8 mouse cellular contexts compared by ENCODE assay signal in genomic region chr16:20548096-20548948, GRCm38 (mm10). TPM values are rescaled to one million over a fixed set of nuclear protein-coding genes. Genes with fewer than 3 reads are reported as not detected.
DNase-seq lines count a peak whose midpoint lies in the region; ATAC-seq and TF ChIP-seq lines count a peak whose summit lies in the region.

Abcf3 (plus strand) TSS chr16:20548577.

- H3K4me2 ChIP-seq in forebrain, postnatal 0 days (ENCODE audit: low read depth): peak within 1 kb of the TSS; percentile 91
- peak within 1 kb of the TSS; percentile 84 for H3K4me2 ChIP-seq in lung, embryonic 15.5 days

- no peaks in the 10 kb centered on the region for H3K9me3 ChIP-seq in MEL (replicated peaks; ENCODE audit: insufficient read depth, low read length)
- no peaks in the 10 kb centered on the region for H3K9me3 ChIP-seq in forebrain, postnatal 0 days (ENCODE audit: low read length)
- H3K9me3 ChIP-seq in lung, embryonic 15.5 days: no peaks in the 10 kb centered on the region

- H3K4me1 ChIP-seq in MEL (ENCODE audit: control insufficient read depth in 1 of 2, insufficient read depth in 2 of 2, low read length in 2 of 2): peaks cover 0 to 10% of the 10 kb centered on the region in 2 experiments; a peak in 3 of 4 replicates
- no peaks in the 10 kb centered on the region; the same call in 1 of the 2 replicates for H3K4me1 ChIP-seq in cerebellum, adult 2 months (ENCODE audit: control insufficient read depth, insufficient read depth, low read length)
- H3K4me1 ChIP-seq in forebrain, postnatal 0 days (ENCODE audit: insufficient read depth): peaks cover 3% of the 10 kb centered on the region; the same call in 1 of the 2 replicates
- H3K4me1 ChIP-seq in lung, embryonic 15.5 days: peaks cover 16% of the 10 kb centered on the region

- TF ChIP-seq CTCF in MEL (IDR thresholded peaks at IDR 0.05 in 2 of 3, conservative IDR thresholded peaks at IDR 0.05 in 1 of 3; ENCODE audit: control insufficient read depth in 1 of 3, insufficient read depth in 1 of 3, low read depth in 2 of 3, low read length in 3 of 3, poor library complexity in 1 of 3, severe bottlenecking in 1 of 3): no peak
- TF ChIP-seq CTCF in cerebellum, adult 2 months (IDR thresholded peaks at IDR 0.05; ENCODE audit: borderline replicate concordance, insufficient read depth, low read depth, low read length): no peak
- TF ChIP-seq CTCF in forebrain, postnatal 0 days (IDR thresholded peaks at IDR 0.05; ENCODE audit: low read depth): peak; percentile 15; the same call in 1 of the 2 replicates

- no peak for TF ChIP-seq RAD21 in MEL (IDR thresholded peaks at IDR 0.05; ENCODE audit: low read depth, low read length)

- DNase-seq in MEL (ENCODE audit: low read depth, low spot score): peak; percentile 100
- peak; percentile 98 to 99 for DNase-seq in cerebellum, adult 2 months
- peak; percentile 100 for DNase-seq in forebrain, postnatal 0 days
- peak; percentile 98 for DNase-seq in heart, postnatal 4 days
- DNase-seq in layer of hippocampus, adult 8-10 months (ENCODE audit: low spot score in 2 of 2): peak; percentile 98
- DNase-seq in ovary, adult 18-20 months (ENCODE audit: low spot score): peak; percentile 98
- DNase-seq in thymus, postnatal 0 days (ENCODE audit: low spot score): peak; percentile 100

- peak within 1 kb of the TSS; percentile 91 to 94 for H3K4me3 ChIP-seq in MEL (ENCODE audit: control insufficient read depth in 1 of 2, insufficient read depth in 1 of 2, low read depth in 2 of 2, low read length in 2 of 2)
- peak within 1 kb of the TSS; percentile 84 for H3K4me3 ChIP-seq in cerebellum, adult 2 months (replicated peaks; ENCODE audit: insufficient read depth, low read depth, low read length)
- peak within 1 kb of the TSS; percentile 92 for H3K4me3 ChIP-seq in forebrain, postnatal 0 days (ENCODE audit: low read depth, low read length)
- peak within 1 kb of the TSS; percentile 92 for H3K4me3 ChIP-seq in lung, embryonic 15.5 days

- TF ChIP-seq POLR2A in MEL (IDR thresholded peaks at IDR 0.05; ENCODE audit: control insufficient read depth in 1 of 2, insufficient read depth in 1 of 2, low read depth in 1 of 2, low read length in 2 of 2, poor library complexity in 1 of 2): peak; percentile 45 to 90; a peak in 3 of 4 replicates
- peak; percentile 96 for TF ChIP-seq POLR2A in cerebellum, adult 2 months (IDR thresholded peaks at IDR 0.05; ENCODE audit: borderline replicate concordance, insufficient read depth, low read length)

- peak within 1 kb of the TSS; percentile 89 for H3K9ac ChIP-seq in MEL (ENCODE audit: control insufficient read depth, low read depth, low read length, poor library complexity, severe bottlenecking)
- peak within 1 kb of the TSS; percentile 73 for H3K9ac ChIP-seq in forebrain, postnatal 0 days
- H3K9ac ChIP-seq in lung, embryonic 15.5 days: peak within 1 kb of the TSS; percentile 89

- ATAC-seq in forebrain, postnatal 0 days: peak; percentile 100
- ATAC-seq in lung, embryonic 15.5 days (ENCODE audit: borderline replicate concordance, extremely low read depth, low FRiP score, low TSS enrichment): peak; percentile 99

- TF ChIP-seq EP300 in MEL (IDR thresholded peaks at IDR 0.05; ENCODE audit: low read depth in 1 of 2, low read length in 2 of 2): peak in 1 of 2 experiments; percentile 19; a peak in 1 of 4 replicates

- under 1% methylated on average over 56 of the region's 56 CpGs for WGBS in cerebellum, adult 2 months
- under 1% methylated on average over 54 of the region's 56 CpGs for WGBS in forebrain, postnatal 0 days
- under 1% methylated on average over 56 of the region's 56 CpGs for WGBS in lung, embryonic 15.5 days

- H3K36me3 ChIP-seq in MEL (ENCODE audit: control insufficient read depth in 1 of 2, insufficient read depth in 2 of 2, low read length in 2 of 2): peaks cover 9 to 14% of the 10 kb centered on the region in 2 experiments
- peaks cover 54% of the 10 kb centered on the region for H3K36me3 ChIP-seq in forebrain, postnatal 0 days (ENCODE audit: insufficient read depth)
- peaks cover 55% of the 10 kb centered on the region for H3K36me3 ChIP-seq in lung, embryonic 15.5 days

- H3K79me2 ChIP-seq in MEL (ENCODE audit: control insufficient read depth, insufficient read depth, low read length, poor library complexity): peaks cover 13% of the 10 kb centered on the region

- no peaks in the 10 kb centered on the region for H3K27me3 ChIP-seq in MEL (ENCODE audit: control insufficient read depth in 1 of 2, insufficient read depth in 2 of 2, low read length in 2 of 2)
- no peaks in the 10 kb centered on the region for H3K27me3 ChIP-seq in cerebellum, adult 2 months (ENCODE audit: control insufficient read depth, insufficient read depth, low read length)
- H3K27me3 ChIP-seq in forebrain, postnatal 0 days (ENCODE audit: insufficient read depth, low read length): no peaks in the 10 kb centered on the region
- H3K27me3 ChIP-seq in lung, embryonic 15.5 days: no peaks in the 10 kb centered on the region

- peak within 1 kb of the TSS; percentile 78 for H3K27ac ChIP-seq in MEL (ENCODE audit: control insufficient read depth, low read depth, low read length)
- H3K27ac ChIP-seq in cerebellum, adult 2 months (ENCODE audit: insufficient read depth, low read length): peak within 1 kb of the TSS; percentile 11; the same call in 1 of the 2 replicates
- H3K27ac ChIP-seq in forebrain, postnatal 0 days (ENCODE audit: low read depth, low read length): peak within 1 kb of the TSS; percentile 66
- peak within 1 kb of the TSS; percentile 72 for H3K27ac ChIP-seq in lung, embryonic 15.5 days

TF ChIP-seq in MEL, 35 proteins besides CTCF, POLR2A, EP300 and RAD21:
- TF ChIP-seq E2F4 (IDR thresholded peaks at IDR 0.05; ENCODE audit: borderline replicate concordance, low read depth, low read length) (no peak), MXI1 (IDR thresholded peaks at IDR 0.05; ENCODE audit: low read depth, low read length) (peak; percentile 95), CHD1 (IDR thresholded peaks at IDR 0.05; ENCODE audit: low read depth, low read length) (no peak), NRF1 (IDR thresholded peaks at IDR 0.05; ENCODE audit: insufficient read depth, low read depth, low read length, poor library complexity, severe bottlenecking) (peak; percentile 95), TCF12 (IDR thresholded peaks at IDR 0.05; ENCODE audit: low read depth, low read length) (peak; percentile 50; the same call in 1 of the 2 replicates), SIN3A (IDR thresholded peaks at IDR 0.05; ENCODE audit: low read length) (peak; percentile 81), ETS1 (IDR thresholded peaks at IDR 0.05; ENCODE audit: low read depth, low read length) (peak; percentile 47), HCFC1 (IDR thresholded peaks at IDR 0.05; ENCODE audit: low read depth, low read length) (peak; percentile 88), MAX (IDR thresholded peaks at IDR 0.05; ENCODE audit: low read length) (peak; percentile 59), NELFE (IDR thresholded peaks at IDR 0.05; ENCODE audit: low read depth, low read length) (peak; percentile 86), MEF2A (IDR thresholded peaks at IDR 0.05; ENCODE audit: extremely low read depth, insufficient replicate concordance, low read depth, low read length, poor library complexity, severe bottlenecking) (no peak), MAZ (IDR thresholded peaks at IDR 0.05; ENCODE audit: low read depth, low read length) (peak; percentile 57; the same call in 1 of the 2 replicates), JUND (IDR thresholded peaks at IDR 0.05; ENCODE audit: low read depth, low read length) (no peak), ELF1 (IDR thresholded peaks at IDR 0.05; ENCODE audit: low read depth, low read length) (peak; percentile 55), MYC (IDR thresholded peaks at IDR 0.05; ENCODE audit: low read depth, low read length) (peak; percentile 89), POLR2AphosphoS5 (IDR thresholded peaks at IDR 0.05; ENCODE audit: borderline replicate concordance, low read depth, low read length) (no peak), TBP (IDR thresholded peaks at IDR 0.05; ENCODE audit: low read depth, low read length) (peak; percentile 74), ZMIZ1 (IDR thresholded peaks at IDR 0.05; ENCODE audit: low read depth, low read length) (peak; percentile 65), USF1 (IDR thresholded peaks at IDR 0.05; ENCODE audit: low read depth, low read length) (0 out of 2 replicates have a peak, but pooled peaks have one; percentile 18), MAFK (IDR thresholded peaks at IDR 0.05; ENCODE audit: borderline replicate concordance, low read depth, low read length) (peak; percentile 73; the same call in 1 of the 2 replicates), GATA1 (IDR thresholded peaks at IDR 0.05; ENCODE audit: low read depth, low read length) (0 out of 2 replicates have a peak, but pooled peaks have one; percentile 19), GABPA (IDR thresholded peaks at IDR 0.05; ENCODE audit: low read depth, low read length) (peak; percentile 69), TAL1 (IDR thresholded peaks at IDR 0.05; ENCODE audit: low read length) (peak; percentile 39), POLR2AphosphoS2 (IDR thresholded peaks at IDR 0.05; ENCODE audit: low read length) (peak; percentile 95), BHLHE40 (IDR thresholded peaks at IDR 0.05; ENCODE audit: borderline replicate concordance, low read depth, low read length) (no peak)

RNA-seq across cellular contexts. Expression of gene Abcf3, which starts in this region (rescaled TPM):
- total RNA-seq in MEL (2012; rRNA removed): 42.0 and 46.5 TPM in 2 replicates
- polyA plus RNA-seq in MEL (2012; ENCODE audit: insufficient read depth in 1 of 2, insufficient read length in 2 of 2, low read depth in 1 of 2, low replicate concordance in 2 of 2, missing spikeins in 1 of 2): 10 to 100 TPM in 1 of 2 experiments, not detected in 1; 79.6 TPM
- polyA plus RNA-seq in cerebellum, adult 2 months (2012; rRNA removed): 107 and 112 TPM in 2 replicates
- 71.7 and 72.7 TPM in 2 replicates for total RNA-seq in forebrain, postnatal 0 days (2014; rRNA removed)
- 58.0 and 60.3 TPM in 2 replicates for polyA plus RNA-seq in forebrain, postnatal 0 days (2015; fragmentation: Nextera tagmentation; extraction: Ambion mirVana)
- total RNA-seq in heart, postnatal 4 days (2021): 10 to 100 TPM; 64.0 to 65.1 TPM
- 100 to 1,000 TPM in 2 of 4 experiments, 10 to 100 TPM in 2; 90.6 to 109 (median 98.4) TPM for total RNA-seq in layer of hippocampus, adult 8-10 months (2022)
- polyA plus RNA-seq in lung, embryonic 15.5 days (2015; fragmentation: Nextera tagmentation; extraction: Ambion mirVana): 53.0 and 57.9 TPM in 2 replicates
- polyA plus RNA-seq in thymus, postnatal 0 days (2015; fragmentation: Nextera tagmentation; extraction: Ambion mirVana): 50.8 and 63.7 TPM in 2 replicates

Comparison
In these comparisons a context has a peak if more than half of its experiments do, and no peak if none do; other contexts are left out.
1. Peak in every context shown above with its lines: DNase-seq, ATAC-seq, H3K4me3 ChIP-seq and H3K27ac ChIP-seq.
2. H3K27ac ChIP-seq: peak in every context shown above with its lines; median percentile 78 in MEL; 72 in lung, embryonic 15.5 days; 66 in forebrain, postnatal 0 days; 11 in cerebellum, adult 2 months.